Mouse (Mus musculus): ENCODE measurements around the gene Slc7a8. TPM values are rescaled to one million over a fixed set of nuclear protein-coding genes. Genes with fewer than 3 reads are reported as not detected.
A peak's percentile ranks its signal among the peaks of the same experiment; 100 is the strongest.

Gene Slc7a8
- polyA plus RNA-seq, 1 experiment: 174 TPM

GRCm38 (mm10) chr14:54782971-54783370, 1.2 kb upstream of the Slc7a8 start:
- H3K4me3 ChIP-seq (ENCODE audit: low read depth, low read length): no peak overlapping the region
- peaks cover 6% of the 10 kb centered on the region for H3K36me3 ChIP-seq (ENCODE audit: control insufficient read depth, insufficient read depth, low read length)
- H3K27ac ChIP-seq (ENCODE audit: insufficient read depth, low read depth, low read length): peak overlapping the region; percentile 76
- TF ChIP-seq CTCF (IDR thresholded peaks at IDR 0.05; ENCODE audit: extremely low read depth, insufficient read length, insufficient replicate concordance, low read depth, low read length) (no peak), POLR2A (IDR thresholded peaks at IDR 0.05; ENCODE audit: low read depth, low read length) (no peak)
- no peaks in the 10 kb centered on the region for H3K27me3 ChIP-seq (ENCODE audit: control insufficient read depth, insufficient read depth, low read length)
- peaks cover 3% of the 10 kb centered on the region; the same call in 1 of the 2 replicates for H3K4me1 ChIP-seq (ENCODE audit: control insufficient read depth, insufficient read depth, insufficient read length, low read length)
- 37% methylated on average over 6 of the region's 6 CpGs for WGBS

- H3K27ac ChIP-seq (ENCODE audit: insufficient read depth, low read depth, low read length): peak overlapping the region; percentile 54; the same call in 1 of the 2 replicates
- WGBS: 3% methylated on average over 35 of the region's 35 CpGs
These were observed 723 bp downstream of the Slc7a8 start for GRCm38 (mm10) chr14:54780836-54781609.

GRCm38 (mm10) chr14:54780084-54780483, 1.7 kb downstream of the Slc7a8 start:
- TF ChIP-seq CTCF (IDR thresholded peaks at IDR 0.05; ENCODE audit: extremely low read depth, insufficient read length, insufficient replicate concordance, low read depth, low read length) (no peak), POLR2A (IDR thresholded peaks at IDR 0.05; ENCODE audit: low read depth, low read length) (no peak)
- Histone ChIP-seq H3K27ac (ENCODE audit: insufficient read depth, low read depth, low read length) (no peak overlapping the region), H3K4me1 (ENCODE audit: control insufficient read depth, insufficient read depth, insufficient read length, low read length) (peaks cover 11% of the 10 kb centered on the region; the same call in 1 of the 2 replicates), H3K27me3 (ENCODE audit: control insufficient read depth, insufficient read depth, low read length) (no peaks in the 10 kb centered on the region), H3K36me3 (ENCODE audit: control insufficient read depth, insufficient read depth, low read length) (peaks cover 7% of the 10 kb centered on the region), H3K4me3 (ENCODE audit: low read depth, low read length) (peak overlapping the region; percentile 50)
- WGBS: 91% methylated on average over 9 of the region's 9 CpGs

More at GRCm38 (mm10) chr14:54780836-54781609, 723 bp downstream of the Slc7a8 start:
- no peaks in the 10 kb centered on the region for H3K27me3 ChIP-seq (ENCODE audit: control insufficient read depth, insufficient read depth, low read length)
- H3K4me3 ChIP-seq (ENCODE audit: low read depth, low read length): peak overlapping the region; percentile 74
- peaks cover 7% of the 10 kb centered on the region for H3K36me3 ChIP-seq (ENCODE audit: control insufficient read depth, insufficient read depth, low read length)
- H3K4me1 ChIP-seq (ENCODE audit: control insufficient read depth, insufficient read depth, insufficient read length, low read length): peaks cover 10% of the 10 kb centered on the region; the same call in 1 of the 2 replicates
- TF ChIP-seq POLR2A (IDR thresholded peaks at IDR 0.05; ENCODE audit: low read depth, low read length): peak; percentile 38; the same call in 1 of the 2 replicates
- TF ChIP-seq CTCF (IDR thresholded peaks at IDR 0.05; ENCODE audit: extremely low read depth, insufficient read length, insufficient replicate concordance, low read depth, low read length): no peak

GRCm38 (mm10) chr14:54777893-54778292, 3.9 kb downstream of the Slc7a8 start:
- Histone ChIP-seq H3K4me1 (ENCODE audit: control insufficient read depth, insufficient read depth, insufficient read length, low read length) (peaks cover 8% of the 10 kb centered on the region; the same call in 1 of the 2 replicates), H3K36me3 (ENCODE audit: control insufficient read depth, insufficient read depth, low read length) (peaks cover 12% of the 10 kb centered on the region), H3K27me3 (ENCODE audit: control insufficient read depth, insufficient read depth, low read length) (no peaks in the 10 kb centered on the region), H3K27ac (ENCODE audit: insufficient read depth, low read depth, low read length) (peak overlapping the region; percentile 59; the same call in 1 of the 2 replicates), H3K4me3 (ENCODE audit: low read depth, low read length) (no peak overlapping the region)
- no peak for TF ChIP-seq POLR2A (IDR thresholded peaks at IDR 0.05; ENCODE audit: low read depth, low read length)
- no peak for TF ChIP-seq CTCF (IDR thresholded peaks at IDR 0.05; ENCODE audit: extremely low read depth, insufficient read length, insufficient replicate concordance, low read depth, low read length)
- 78% methylated on average over 4 of the region's 4 CpGs for WGBS

GRCm38 (mm10) chr14:54776768-54777167, 5.0 kb downstream of the Slc7a8 start:
- no peak overlapping the region for H3K4me3 ChIP-seq (ENCODE audit: low read depth, low read length)
- H3K4me1 ChIP-seq (ENCODE audit: control insufficient read depth, insufficient read depth, insufficient read length, low read length): peaks cover 8% of the 10 kb centered on the region; the same call in 1 of the 2 replicates
- 30% methylated on average over 5 of the region's 5 CpGs for WGBS

GRCm38 (mm10) chr14:54775534-54776041, 6.2 kb downstream of the Slc7a8 start:
- Histone ChIP-seq H3K4me3 (ENCODE audit: low read depth, low read length) (no peak overlapping the region), H3K4me1 (ENCODE audit: control insufficient read depth, insufficient read depth, insufficient read length, low read length) (peaks cover 8% of the 10 kb centered on the region; the same call in 1 of the 2 replicates), H3K36me3 (ENCODE audit: control insufficient read depth, insufficient read depth, low read length) (peaks cover 18% of the 10 kb centered on the region), H3K27me3 (ENCODE audit: control insufficient read depth, insufficient read depth, low read length) (no peaks in the 10 kb centered on the region), H3K27ac (ENCODE audit: insufficient read depth, low read depth, low read length) (no peak overlapping the region)
- TF ChIP-seq CTCF (IDR thresholded peaks at IDR 0.05; ENCODE audit: extremely low read depth, insufficient read length, insufficient replicate concordance, low read depth, low read length) (no peak), POLR2A (IDR thresholded peaks at IDR 0.05; ENCODE audit: low read depth, low read length) (no peak)
- 92% methylated on average over 7 of the region's 7 CpGs for WGBS

More at GRCm38 (mm10) chr14:54776768-54777167, 5.0 kb downstream of the Slc7a8 start:
- Histone ChIP-seq H3K36me3 (ENCODE audit: control insufficient read depth, insufficient read depth, low read length) (peaks cover 12% of the 10 kb centered on the region), H3K27ac (ENCODE audit: insufficient read depth, low read depth, low read length) (peak overlapping the region; percentile 59), H3K27me3 (ENCODE audit: control insufficient read depth, insufficient read depth, low read length) (no peaks in the 10 kb centered on the region)
- TF ChIP-seq POLR2A (IDR thresholded peaks at IDR 0.05; ENCODE audit: low read depth, low read length) (no peak), CTCF (IDR thresholded peaks at IDR 0.05; ENCODE audit: extremely low read depth, insufficient read length, insufficient replicate concordance, low read depth, low read length) (no peak)

GRCm38 (mm10) chr14:54772333-54772856, 9.4 kb downstream of the Slc7a8 start:
- TF ChIP-seq POLR2A (IDR thresholded peaks at IDR 0.05; ENCODE audit: low read depth, low read length): no peak
- no peak for TF ChIP-seq CTCF (IDR thresholded peaks at IDR 0.05; ENCODE audit: extremely low read depth, insufficient read length, insufficient replicate concordance, low read depth, low read length)
- no peak overlapping the region for H3K4me3 ChIP-seq (ENCODE audit: low read depth, low read length)
- WGBS: 84% methylated on average over 20 of the region's 20 CpGs
- H3K4me1 ChIP-seq (ENCODE audit: control insufficient read depth, insufficient read depth, insufficient read length, low read length): peaks cover 6% of the 10 kb centered on the region; the same call in 1 of the 2 replicates
- no peak overlapping the region for H3K27ac ChIP-seq (ENCODE audit: insufficient read depth, low read depth, low read length)
- H3K36me3 ChIP-seq (ENCODE audit: control insufficient read depth, insufficient read depth, low read length): peaks cover 16% of the 10 kb centered on the region
- no peaks in the 10 kb centered on the region for H3K27me3 ChIP-seq (ENCODE audit: control insufficient read depth, insufficient read depth, low read length)
